Mouse (Mus musculus) heart, postnatal 0 days (tissue): ENCODE results near the gene Trappc2l. TPM values are rescaled to one million over a fixed set of nuclear protein-coding genes. Genes with fewer than 3 reads are reported as not detected.
A peak's percentile ranks its signal among the peaks of the same experiment; 100 is the strongest.

Source experiments
- ATAC-seq: fragments of 200-750 bp; cut with Nextera tagmentation; 2 replicates; pipeline ENCODE4 v1.8.0; 2017; ENCODE audit warnings: low read depth, moderate number of reproducible peaks, moderate library complexity; ENCODE audit not compliant: insufficient read depth
- DNase-seq: peaks from one replicate; pipeline ENCODE4 v3.0.0-alpha.2; 2016; ENCODE audit warnings: low spot score
- H3K27ac ChIP-seq: fragments of 300-500 bp; sonication (generic); 2 replicates; pipeline ENCODE4 v1.5.1; 2014; ENCODE audit warnings: low read depth, mild to moderate bottlenecking
- H3K27me3 ChIP-seq: fragments of 300-500 bp; sonication (generic); 2 replicates; pipeline ENCODE4 v1.6.1; 2014; ENCODE audit warnings: low read length, mixed read lengths; ENCODE audit not compliant: control insufficient read depth, insufficient read depth
- H3K36me3 ChIP-seq: fragments of 300-500 bp; sonication (generic); replicated peaks from 2 replicates; pipeline ENCODE4 v1.6.1; 2014; ENCODE audit warnings: low read length, mixed read lengths; ENCODE audit not compliant: control insufficient read depth, insufficient read depth
- H3K4me1 ChIP-seq: fragments of 300-500 bp; sonication (generic); 2 replicates; pipeline ENCODE4 v1.6.1; 2014; ENCODE audit warnings: antibody characterized with exemption; ENCODE audit not compliant: control insufficient read depth, insufficient read depth
- H3K4me2 ChIP-seq: fragments of 300-500 bp; sonication (generic); 2 replicates; pipeline ENCODE4 v1.6.1; 2014; ENCODE audit warnings: low read depth, mild to moderate bottlenecking, low read length, moderate library complexity
- H3K4me3 ChIP-seq: fragments of 300-500 bp; sonication (generic); 2 replicates; pipeline ENCODE4 v1.5.1; 2014; ENCODE audit warnings: low read depth, low read length
- H3K9ac ChIP-seq: fragments of 300-500 bp; sonication (generic); replicated peaks from 2 replicates; pipeline ENCODE4 v1.6.1; 2014; ENCODE audit warnings: low read depth, low read length, mixed read lengths
- H3K9me3 ChIP-seq: fragments of 300-500 bp; sonication (generic); replicated peaks from 2 replicates; pipeline ENCODE4 v1.6.1; 2016; ENCODE audit warnings: low read length; ENCODE audit not compliant: control insufficient read depth
- CTCF ChIP-seq: IDR thresholded peaks from 2 replicates; pipeline ENCODE4 v1.5.1; 2016; ENCODE audit warnings: antibody characterized with exemption, control low read depth, low read depth
- EP300 ChIP-seq: IDR thresholded peaks from 2 replicates; pipeline ENCODE4 v1.6.1; 2016; ENCODE audit warnings: antibody characterized with exemption, low read depth
- WGBS: fragments of 180-500 bp; shearing (Covaris S2); extraction: QIAGEN DNeasy Blood & Tissue Kit; methylation state at CpG from one replicate; pipeline ENCODE4 v1.1.7; 2014; 5-methylcytosine and 5-hydroxymethylcytosine counted together
- polyA plus RNA-seq: library from polyadenylated mRNA; unstranded; fragments of >200 nt; fragmentation: Nextera tagmentation; extraction: Ambion mirVana; gene quantifications from 2 replicates; pipeline ENCODE4 v1.2.1, GENCODE M21; 2015
- total RNA-seq: library from RNA; depleted of rRNA; stranded (reverse); fragments of >200 nt; gene quantifications from 2 replicates; pipeline ENCODE4 v1.2.3, GENCODE M21; 2014; ENCODE audit warnings: low replicate concordance

The Trappc2l gene
- total and polyA plus RNA-seq, 2 experiments from 2014 or later = 5.2 to 68.8 TPM

- TF ChIP-seq EP300 (0 out of 2 replicates have a peak, but pooled peaks have one; percentile 2), CTCF (no peak)
- H3K4me1 ChIP-seq = peaks cover 20% of the 10 kb centered on the region
- WGBS = under 1% methylated on average over 30 of the region's 34 CpGs
- H3K9ac ChIP-seq = peak overlapping the region; percentile 67
- DNase-seq = no peak
- H3K27ac ChIP-seq = peak overlapping the region; percentile 94
- H3K4me2 ChIP-seq = peak overlapping the region; percentile 70
- H3K9me3 ChIP-seq = no peaks in the 10 kb centered on the region
- peaks cover 28% of the 10 kb centered on the region for H3K36me3 ChIP-seq
- H3K27me3 ChIP-seq = no peaks in the 10 kb centered on the region
- ATAC-seq = peak; percentile 35
- peak overlapping the region; percentile 57 for H3K4me3 ChIP-seq
These were observed 43.3 kb upstream of the Trappc2l start for GRCm38 (mm10) chr8:122568109-122568504.

GRCm38 (mm10) chr8:122568881-122569309 lies 42.5 kb upstream of the Trappc2l start:
- Histone ChIP-seq H3K27me3 (no peaks in the 10 kb centered on the region), H3K4me3 (peak overlapping the region; percentile 57), H3K4me2 (peak overlapping the region; percentile 70), H3K36me3 (peaks cover 28% of the 10 kb centered on the region), H3K9me3 (no peaks in the 10 kb centered on the region), H3K9ac (peak overlapping the region; percentile 67; the same call in 1 of the 2 replicates), H3K27ac (no peak overlapping the region), H3K4me1 (peaks cover 20% of the 10 kb centered on the region)
- no peak for TF ChIP-seq EP300
- no peak for TF ChIP-seq CTCF
- ATAC-seq (no peak), DNase-seq (no peak)
- 31% methylated on average over 10 of the region's 10 CpGs for WGBS

DNA sequence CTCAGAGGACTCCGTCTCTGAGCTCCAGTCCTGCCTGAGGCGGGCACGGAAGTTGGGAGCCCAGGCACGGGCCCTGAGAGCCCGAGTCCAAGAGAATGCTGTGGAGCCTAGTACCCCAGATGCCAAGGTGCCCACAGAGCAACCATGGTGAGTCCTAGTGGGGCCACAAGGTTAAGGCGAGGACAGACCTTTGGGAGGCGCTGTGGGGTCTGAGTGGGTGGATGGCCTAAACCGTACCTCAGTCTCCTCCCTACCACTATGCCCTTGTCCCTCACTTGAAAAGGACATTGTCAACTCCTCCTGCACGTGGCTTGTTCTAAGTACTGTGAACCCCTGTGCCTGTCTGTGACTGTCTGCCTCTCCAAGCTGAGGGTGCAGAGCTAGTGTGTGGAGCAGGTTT lies 42.1 kb upstream of the Trappc2l start:
- Histone ChIP-seq H3K27ac (no peak overlapping the region), H3K27me3 (no peaks in the 10 kb centered on the region), H3K4me3 (peak overlapping the region; percentile 57; the same call in 1 of the 2 replicates), H3K9ac (no peak overlapping the region; the same call in 1 of the 2 replicates), H3K4me1 (peaks cover 21% of the 10 kb centered on the region), H3K36me3 (peaks cover 28% of the 10 kb centered on the region), H3K9me3 (no peaks in the 10 kb centered on the region), H3K4me2 (peak overlapping the region; percentile 70)
- ATAC-seq (no peak), DNase-seq (no peak)
- WGBS = 61% methylated on average over 9 of the region's 9 CpGs
- TF ChIP-seq EP300 (no peak), CTCF (no peak)

GRCm38 (mm10) chr8:122569996-122570395 lies 41.4 kb upstream of the Trappc2l start:
- TF ChIP-seq CTCF (no peak), EP300 (no peak)
- Histone ChIP-seq H3K9me3 (no peaks in the 10 kb centered on the region), H3K4me2 (no peak overlapping the region), H3K4me1 (peaks cover 28% of the 10 kb centered on the region), H3K4me3 (no peak overlapping the region), H3K27ac (no peak overlapping the region), H3K27me3 (no peaks in the 10 kb centered on the region), H3K9ac (no peak overlapping the region), H3K36me3 (peaks cover 28% of the 10 kb centered on the region)
- 94% methylated on average over 16 of the region's 16 CpGs for WGBS
- ATAC-seq (no peak), DNase-seq (no peak)

GRCm38 (mm10) chr8:122571153-122571552 lies 40.3 kb upstream of the Trappc2l start:
- no peak for ATAC-seq
- no peaks in the 10 kb centered on the region for H3K9me3 ChIP-seq
- H3K27ac ChIP-seq = no peak overlapping the region
- 89% methylated on average over 11 of the region's 11 CpGs for WGBS
- H3K36me3 ChIP-seq = peaks cover 28% of the 10 kb centered on the region
- DNase-seq = no peak
- no peak overlapping the region for H3K9ac ChIP-seq
- H3K4me1 ChIP-seq = peaks cover 39% of the 10 kb centered on the region
- no peak for TF ChIP-seq EP300
- no peak for TF ChIP-seq CTCF
- H3K4me2 ChIP-seq = no peak overlapping the region
- H3K4me3 ChIP-seq = no peak overlapping the region
- no peaks in the 10 kb centered on the region for H3K27me3 ChIP-seq

DNA sequence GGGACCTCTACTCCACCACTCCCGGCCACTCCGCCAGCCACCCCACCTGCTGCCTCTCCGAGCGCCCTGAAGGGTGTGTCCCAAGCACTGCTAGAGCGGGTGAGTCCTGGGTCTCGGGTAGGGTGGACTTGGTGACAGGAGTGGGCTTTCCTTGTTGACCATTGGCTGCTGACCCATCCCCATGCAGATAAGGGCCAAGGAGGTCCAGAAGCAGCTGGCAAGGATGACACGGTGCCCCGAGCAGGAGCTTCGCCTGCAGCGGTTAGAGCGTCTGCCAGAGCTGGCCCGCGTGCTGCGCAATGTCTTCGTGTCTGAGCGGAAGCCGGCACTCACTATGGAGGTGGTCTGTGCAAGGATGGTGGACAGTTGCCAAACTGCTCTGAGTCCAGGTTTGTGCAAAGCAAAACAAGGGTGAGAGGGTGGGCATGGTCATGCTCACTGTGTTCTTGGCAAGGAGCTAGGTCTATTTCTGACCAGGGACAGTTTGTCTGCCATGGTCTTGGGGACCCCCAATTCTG lies 39.6 kb upstream of the Trappc2l start:
- Histone ChIP-seq H3K9ac (no peak overlapping the region), H3K36me3 (peaks cover 28% of the 10 kb centered on the region), H3K4me2 (no peak overlapping the region), H3K4me1 (peaks cover 35% of the 10 kb centered on the region), H3K27ac (no peak overlapping the region), H3K9me3 (no peaks in the 10 kb centered on the region), H3K27me3 (no peaks in the 10 kb centered on the region), H3K4me3 (no peak overlapping the region)
- DNase-seq (no peak), ATAC-seq (no peak)
- 90% methylated on average over 17 of the region's 17 CpGs for WGBS
- no peak for TF ChIP-seq EP300
- no peak for TF ChIP-seq CTCF
